Mouse (Mus musculus) liver (tissue): ENCODE results near the gene Sf1.

Experiments
- DNase-seq: peaks from one replicate; pipeline ENCODE4 v3.0.0-alpha.2; 2020; ENCODE audit warnings: mixed read lengths

Sf1 gene

DNA sequence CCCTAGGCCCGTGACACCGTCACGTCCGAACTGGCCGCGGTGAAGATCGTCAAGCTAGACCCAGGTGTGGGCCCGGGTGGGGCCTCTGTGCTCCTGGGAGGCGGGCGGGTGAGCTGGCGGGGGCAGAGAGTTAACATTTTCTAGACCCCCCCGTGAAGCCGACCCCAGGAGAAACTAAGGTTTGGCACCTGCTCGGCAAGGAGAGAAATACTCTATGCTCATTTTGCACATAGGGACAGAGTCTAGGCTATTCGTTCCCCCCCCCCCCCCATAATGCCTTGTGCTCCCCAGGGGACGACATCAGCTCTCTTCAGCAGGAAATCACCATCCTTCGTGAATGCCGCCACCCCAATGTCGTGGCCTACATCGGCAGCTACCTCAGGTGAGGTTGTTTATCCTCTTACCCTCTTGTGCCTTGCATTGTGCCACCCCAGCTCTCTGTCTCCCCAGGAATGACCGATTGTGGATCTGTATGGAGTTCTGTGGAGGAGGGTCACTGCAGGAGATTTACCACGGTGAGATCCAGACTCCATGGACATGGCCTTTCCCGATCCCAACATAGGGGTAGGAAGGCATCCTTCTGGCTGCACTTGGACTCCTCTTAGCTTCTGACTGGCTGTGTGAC is 21.9 kb upstream of the Sf1 start:
- no peak for DNase-seq

DNA sequence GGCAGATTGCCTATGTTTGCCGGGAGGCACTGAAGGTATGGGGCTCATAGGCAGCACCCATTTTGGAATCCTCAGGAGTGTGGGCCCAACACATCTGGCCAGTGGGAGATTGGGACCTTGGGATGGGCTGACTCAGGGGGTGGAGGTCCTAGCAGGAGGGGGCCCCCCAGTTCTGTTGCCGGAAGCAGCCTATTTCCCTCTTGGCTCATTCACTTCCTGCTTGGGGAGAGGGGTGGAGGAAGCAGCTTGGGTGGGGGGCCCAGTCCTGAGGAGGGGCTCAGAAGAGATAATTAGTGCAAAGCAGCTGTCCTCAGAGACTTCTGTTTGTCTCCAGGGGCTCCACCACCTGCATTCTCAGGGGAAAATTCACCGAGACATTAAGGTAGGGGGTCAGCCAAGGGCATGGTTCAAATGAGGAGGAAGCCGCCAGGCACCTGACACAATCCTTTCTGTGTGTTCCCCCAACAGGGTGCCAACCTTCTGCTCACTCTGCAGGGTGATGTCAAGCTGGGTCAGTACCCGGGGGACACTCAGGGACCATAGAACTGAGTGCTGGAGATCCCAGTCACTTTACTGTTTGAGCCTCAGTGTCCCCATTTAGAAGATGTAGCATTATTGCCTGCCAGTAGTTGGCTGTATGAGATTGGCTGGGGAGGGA is 21.1 kb upstream of the Sf1 start:
- DNase-seq = no peak

DNA sequence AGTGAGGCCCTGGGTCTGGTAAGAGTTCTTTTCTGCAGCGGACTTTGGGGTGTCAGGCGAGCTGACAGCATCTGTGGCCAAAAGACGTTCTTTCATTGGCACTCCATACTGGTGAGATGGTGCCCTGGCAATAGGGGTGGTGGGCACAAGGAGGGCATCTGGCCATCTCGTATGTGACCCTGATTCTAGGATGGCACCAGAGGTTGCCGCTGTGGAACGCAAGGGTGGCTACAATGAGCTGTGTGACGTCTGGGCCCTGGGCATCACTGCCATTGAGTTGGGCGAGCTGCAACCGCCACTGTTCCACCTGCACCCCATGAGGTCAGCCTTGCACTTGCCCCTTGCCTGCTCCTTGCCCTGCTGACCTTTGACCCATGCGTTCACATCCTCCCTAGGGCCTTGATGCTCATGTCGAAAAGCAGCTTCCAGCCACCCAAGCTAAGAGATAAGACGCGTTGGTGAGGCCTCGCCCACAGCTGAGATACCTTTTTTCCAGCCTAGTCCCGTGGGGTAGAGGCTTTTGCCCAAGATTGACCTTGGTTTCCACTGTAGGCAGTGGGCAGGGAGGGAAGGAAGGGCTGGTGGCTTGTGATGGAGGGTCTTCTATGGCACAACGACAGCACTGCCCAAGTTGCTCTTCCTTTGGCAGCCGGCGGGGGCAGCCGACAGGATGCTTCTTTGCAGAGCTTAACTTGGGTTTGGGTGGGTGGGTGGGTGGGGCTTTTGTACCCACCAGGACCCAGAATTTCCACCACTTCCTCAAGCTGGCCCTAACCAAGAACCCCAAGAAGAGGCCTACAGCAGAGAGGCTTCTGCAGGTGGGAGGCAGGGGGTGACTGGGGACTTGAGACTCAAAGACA is 20.2 kb upstream of the Sf1 start:
- no peak for DNase-seq

DNA sequence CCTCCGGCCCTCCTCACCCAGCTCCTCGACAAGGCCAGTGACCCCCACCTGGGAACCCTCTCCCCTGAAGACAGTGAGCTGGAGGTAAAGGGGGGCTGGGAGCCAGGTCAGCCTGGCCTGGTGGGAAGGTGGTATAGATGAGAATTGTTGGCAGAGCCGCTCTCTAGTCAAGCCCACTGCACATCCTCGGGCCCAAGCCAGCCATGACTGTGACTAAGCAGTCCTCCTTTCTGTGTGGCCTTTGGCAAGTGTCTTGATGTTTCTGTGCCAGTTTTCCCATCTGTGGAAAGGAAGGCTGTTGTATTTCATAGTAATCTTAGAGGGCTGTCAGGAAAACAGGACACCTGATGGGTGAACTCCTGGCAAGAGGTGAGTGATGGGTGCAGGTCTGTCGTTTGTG is 19.5 kb upstream of the Sf1 start:
- no peak for DNase-seq

DNA sequence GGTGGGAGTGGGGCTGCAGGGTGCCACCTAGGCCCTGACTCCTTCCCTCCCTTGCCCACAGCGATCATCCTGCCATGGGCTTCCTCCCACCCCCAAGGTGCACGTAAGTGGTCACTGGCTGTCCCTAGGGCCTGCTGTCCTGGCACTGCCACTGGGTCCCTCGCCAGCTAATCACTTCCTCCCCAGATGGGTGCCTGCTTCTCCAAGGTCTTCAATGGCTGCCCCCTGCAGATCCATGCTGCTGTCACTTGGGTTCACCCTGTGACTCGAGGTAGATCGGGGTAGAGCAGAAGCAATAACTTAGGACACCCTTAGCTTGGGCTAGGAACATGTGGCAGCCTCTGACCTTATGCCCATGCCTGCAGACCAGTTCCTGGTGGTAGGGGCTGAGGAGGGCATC is 17.5 kb upstream of the Sf1 start:
- no peak for DNase-seq

DNA sequence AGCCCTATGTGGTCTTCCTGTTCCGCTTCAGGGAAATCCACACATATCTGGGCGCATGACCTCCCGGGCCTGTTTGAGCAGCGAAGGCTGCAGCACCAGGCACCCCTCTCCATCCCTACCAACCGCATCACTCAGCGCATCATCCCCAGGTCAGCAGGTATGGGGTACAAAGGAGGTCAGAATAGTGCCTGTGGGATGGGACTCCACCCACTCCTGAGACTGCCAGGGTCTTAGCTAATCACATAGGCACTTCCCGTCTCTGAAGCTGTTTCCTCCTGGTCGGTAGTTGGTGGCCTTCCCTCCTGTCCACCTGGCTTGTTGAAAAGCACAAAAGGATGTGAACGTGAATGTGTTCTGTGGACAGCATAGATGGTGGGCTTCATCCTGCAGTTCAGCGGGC is 16.8 kb upstream of the Sf1 start:
- DNase-seq = no peak

DNA sequence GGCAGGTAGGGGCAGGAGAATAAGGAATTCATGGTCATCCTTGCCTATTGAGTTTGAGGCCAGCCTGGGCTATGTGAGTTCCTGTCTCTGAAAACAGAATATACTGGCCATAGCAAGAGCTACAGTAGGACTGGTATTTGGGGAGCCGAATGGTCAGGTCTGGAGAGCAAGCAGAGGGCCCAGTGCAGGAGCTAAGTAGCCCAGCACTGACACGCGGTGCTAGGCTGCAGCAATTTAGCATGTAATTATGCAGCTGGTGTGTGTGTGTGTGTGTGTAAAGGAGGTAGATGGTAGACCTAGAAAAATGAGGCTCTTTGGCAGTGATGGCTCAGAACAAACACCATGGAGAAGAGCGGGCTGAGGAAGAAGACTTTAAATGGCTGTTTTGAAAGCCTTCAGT is 15.9 kb upstream of the Sf1 start:
- no peak for DNase-seq

DNA sequence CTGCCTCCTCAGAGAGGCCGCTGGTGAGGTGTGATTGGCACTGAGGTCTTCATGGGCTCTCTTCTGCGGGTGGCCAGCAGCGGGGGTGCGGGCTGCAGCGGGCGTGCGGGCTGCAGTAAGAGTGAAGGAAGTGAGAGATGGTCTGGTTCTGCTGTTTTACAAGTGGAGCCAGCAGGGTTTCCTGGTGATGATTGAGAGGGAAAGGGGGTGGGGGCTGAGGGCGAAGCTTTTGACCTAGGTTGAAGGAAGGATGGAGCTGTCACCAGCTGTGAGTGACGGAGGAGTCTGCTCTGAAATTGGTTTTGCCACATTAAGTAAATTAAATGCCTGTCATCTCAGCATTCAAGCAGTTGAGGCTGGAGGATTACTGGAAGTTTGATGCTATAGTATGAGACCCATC is 14.8 kb upstream of the Sf1 start:
- no peak for DNase-seq

DNA sequence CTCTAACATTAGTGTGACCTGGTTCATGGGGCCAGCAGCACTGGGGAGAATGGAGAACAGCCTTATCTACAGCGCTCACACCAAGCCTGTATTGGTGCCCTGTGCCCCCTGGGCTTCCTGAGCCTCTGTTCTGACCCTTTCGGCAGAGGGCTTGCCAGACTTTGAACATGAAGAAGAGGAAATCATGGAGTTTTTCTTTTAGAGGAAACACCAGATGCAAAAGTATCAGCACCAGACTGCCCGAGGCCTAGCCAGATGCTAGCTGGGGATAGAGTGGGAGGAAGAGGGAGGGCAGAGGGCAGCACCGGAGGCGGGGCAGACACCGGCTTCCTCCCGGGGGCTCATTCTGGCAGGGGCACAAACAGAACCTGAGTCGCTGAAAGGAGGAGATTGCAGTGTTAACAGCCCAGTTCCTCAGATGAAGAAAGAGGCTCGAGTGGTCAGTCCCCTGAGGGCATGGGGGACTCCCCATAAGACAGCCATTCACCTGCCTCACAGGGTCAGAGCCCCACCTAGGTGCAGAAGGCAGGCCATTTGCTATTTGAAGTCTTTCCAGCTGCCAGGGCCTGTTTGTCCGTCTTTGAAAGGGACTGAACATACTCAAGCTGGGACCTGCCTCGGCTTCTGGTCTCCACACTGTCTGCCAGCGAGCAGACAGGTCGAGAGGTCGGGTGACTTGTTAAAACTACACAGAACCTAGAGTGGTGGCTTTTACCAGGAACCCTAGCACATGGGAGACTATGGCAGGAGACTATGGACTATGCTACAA is 14.1 kb upstream of the Sf1 start:
- peak; percentile 46 for DNase-seq

DNA sequence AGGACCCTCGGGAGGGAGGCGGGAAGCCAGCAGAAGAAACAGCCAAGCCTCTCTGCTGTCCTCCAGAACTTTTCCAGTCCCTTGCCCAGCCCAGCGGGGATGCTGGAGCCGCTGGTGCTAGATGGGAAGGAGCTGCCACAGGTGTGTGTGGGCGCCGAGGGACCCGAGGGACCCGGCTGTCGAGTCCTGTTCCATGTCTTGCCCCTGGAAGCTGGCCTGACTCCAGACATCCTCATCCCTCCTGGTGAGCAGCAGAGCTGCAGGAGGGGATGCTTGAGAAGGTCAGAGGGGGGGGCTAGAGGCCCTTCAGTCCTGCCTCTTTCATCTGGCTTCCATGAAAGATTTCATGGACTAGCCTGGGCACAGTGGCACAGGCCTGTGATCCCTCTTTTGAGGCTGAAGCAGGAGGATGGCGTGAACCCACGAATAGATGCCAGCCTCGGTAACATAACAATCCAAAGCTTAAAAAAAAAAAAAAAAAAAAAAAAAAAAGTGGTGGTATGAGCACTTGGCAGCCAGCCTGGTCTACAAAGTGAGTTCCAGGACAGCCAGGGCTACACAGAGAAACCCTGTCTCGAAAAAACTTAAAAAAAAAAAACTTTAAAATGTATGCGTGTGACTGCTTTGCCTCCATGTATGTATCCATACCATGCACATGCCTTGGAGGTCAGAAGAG is 11.9 kb upstream of the Sf1 start:
- no peak for DNase-seq

DNA sequence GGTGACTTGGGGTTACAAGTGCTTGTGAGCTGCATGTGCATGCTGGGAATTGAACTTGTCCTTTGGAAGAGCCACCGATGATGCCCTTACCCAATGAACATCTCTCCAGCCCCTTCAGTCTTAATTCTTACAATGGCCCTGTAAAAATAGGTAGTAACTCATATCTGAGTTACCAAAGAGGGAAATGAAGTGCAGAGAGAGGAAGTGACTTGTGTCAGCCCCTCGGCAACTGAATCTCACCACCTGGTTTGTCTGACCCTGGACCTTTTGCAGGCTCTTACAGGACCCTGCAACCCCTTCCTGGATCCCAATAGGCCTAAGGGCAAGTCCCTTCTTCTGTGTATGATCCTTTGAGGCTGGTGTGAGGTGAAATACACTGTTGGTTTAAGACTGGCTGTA is 11.4 kb upstream of the Sf1 start:
- no peak for DNase-seq

DNA sequence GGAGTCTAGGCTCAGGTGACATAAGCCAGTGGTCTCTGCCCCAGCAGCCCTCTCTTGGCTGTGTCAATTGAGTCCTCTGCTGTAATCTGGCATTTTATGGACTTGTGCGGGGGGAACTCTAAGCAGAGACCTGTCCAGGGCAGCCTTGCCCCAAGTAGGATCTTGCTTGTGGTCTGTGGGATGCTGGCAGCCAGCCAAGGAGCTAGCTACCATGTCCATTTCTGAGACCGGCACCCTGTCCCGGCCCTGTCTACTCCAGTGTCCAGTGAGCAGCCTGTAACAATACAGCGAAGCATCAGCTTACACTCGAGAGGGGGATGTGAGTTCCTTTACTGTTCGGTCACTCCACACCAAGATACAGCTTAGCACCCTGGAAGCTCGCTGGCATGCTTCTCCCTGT is 9.5 kb upstream of the Sf1 start:
- no peak for DNase-seq

DNA sequence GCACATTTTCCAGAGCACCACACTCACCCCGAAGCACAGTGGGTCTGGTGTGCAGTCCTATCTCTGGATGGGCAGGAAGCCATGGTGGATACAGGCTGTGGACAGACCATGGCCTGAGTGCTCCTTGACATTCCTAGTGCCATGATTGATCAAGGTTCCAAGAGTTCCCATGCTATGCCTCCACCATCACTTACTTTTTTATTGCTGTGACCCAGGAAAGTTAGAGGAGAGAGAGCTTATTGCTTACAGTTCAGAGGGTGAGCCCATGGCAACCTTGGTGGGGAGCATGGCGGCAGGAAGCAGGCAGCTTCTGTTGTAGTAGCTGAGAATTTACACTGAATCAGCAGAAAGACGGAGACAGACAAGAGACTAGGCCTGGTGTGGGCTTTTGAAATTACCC is 2.2 kb upstream of the Sf1 start:
- DNase-seq = no peak

DNA sequence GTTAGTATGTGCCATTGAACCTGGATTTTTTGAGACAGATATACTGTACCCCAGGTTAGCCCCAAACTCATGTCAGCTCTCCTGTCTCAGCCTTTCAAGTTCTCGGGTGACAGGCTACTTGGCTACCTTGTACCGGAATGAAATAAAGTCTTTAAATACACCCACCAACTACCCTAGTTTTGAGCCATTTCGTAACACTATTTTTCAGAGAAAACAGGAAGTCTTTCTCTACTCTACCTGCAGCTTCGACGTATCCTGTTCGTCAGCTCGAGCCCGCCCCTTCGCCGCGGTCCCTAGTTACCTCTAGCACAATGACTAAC is 439 bp upstream of the Sf1 start:
- DNase-seq = no peak

DNA sequence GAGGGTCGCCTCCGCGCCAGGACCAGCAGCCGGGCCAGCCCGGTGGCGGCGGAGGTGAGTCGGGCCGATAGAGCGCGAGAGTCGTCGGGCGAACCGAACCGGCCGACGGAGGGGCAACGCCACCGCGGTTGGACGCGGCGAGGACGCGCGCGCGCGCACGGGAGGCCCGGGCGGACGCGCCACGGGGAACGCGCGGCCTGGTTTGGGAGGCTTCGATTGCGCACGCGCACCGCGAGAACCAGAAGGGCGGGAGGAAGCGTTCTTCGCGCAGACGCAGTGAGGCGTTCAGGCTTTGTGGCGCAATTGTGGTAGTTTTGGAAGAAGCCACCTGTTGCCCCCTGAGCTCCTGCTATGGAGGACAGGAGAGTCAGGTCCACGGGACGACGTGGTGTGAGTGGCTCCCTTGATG is 831 bp downstream of the Sf1 start:
- DNase-seq = peak; percentile 94

DNA sequence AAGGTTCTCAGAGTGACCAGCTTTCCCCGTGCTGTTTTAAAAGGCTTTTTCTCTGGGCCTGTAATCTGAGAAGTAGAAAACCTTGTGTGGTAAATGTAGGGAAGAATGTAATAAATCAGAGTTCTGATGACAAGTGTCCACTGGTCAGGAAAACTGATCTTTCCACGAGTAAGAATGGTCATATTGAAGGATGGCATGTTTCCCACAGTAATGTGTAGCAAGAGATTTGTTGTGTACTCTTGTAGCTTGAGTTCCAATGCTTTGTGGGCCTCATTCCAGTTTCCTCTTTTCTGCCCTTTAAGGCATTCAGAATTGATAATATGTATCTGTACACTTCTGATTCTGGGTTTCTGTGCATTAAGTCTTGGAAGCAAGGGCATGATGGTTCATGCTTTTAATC is 1.4 kb downstream of the Sf1 start:
- DNase-seq = no peak

DNA sequence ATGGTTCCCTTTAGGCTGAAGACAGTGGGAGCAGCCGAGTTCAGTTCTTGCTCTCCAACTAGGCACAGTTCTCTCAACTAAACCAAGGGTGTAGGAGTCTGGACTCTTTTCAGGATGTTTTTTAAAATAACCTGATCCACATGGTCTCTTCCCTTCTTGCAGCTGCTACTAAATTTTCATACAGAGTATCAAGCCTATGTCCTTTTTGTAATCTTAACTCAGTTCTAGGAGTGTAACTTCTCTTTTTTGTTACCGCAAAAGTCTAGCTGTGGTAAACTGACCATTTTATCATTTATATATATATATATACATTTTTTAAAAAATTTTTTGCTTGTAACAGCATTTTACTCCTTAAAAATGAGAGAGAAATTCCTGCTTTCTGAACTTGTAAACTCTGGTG is 6.7 kb downstream of the Sf1 start:
- DNase-seq = no peak

DNA sequence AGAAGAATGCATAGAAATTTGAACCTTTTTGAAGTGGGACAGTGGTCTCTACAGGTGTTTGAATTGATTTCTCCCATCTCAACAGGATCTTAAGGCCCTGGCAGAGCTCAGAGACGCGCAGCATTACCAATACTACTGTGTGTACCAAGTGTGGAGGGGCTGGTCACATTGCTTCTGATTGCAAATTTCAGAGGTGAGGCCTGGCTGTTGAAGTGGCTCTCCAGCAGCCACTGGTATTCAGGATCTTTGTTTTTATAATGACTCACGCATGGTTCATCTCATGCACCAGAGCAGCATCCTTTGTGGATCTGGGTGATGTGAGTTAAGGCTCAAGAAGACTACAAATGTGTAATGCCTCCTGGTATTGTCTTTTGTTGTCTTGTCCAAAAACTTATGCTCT is 8.9 kb downstream of the Sf1 start:
- DNase-seq = no peak

DNA sequence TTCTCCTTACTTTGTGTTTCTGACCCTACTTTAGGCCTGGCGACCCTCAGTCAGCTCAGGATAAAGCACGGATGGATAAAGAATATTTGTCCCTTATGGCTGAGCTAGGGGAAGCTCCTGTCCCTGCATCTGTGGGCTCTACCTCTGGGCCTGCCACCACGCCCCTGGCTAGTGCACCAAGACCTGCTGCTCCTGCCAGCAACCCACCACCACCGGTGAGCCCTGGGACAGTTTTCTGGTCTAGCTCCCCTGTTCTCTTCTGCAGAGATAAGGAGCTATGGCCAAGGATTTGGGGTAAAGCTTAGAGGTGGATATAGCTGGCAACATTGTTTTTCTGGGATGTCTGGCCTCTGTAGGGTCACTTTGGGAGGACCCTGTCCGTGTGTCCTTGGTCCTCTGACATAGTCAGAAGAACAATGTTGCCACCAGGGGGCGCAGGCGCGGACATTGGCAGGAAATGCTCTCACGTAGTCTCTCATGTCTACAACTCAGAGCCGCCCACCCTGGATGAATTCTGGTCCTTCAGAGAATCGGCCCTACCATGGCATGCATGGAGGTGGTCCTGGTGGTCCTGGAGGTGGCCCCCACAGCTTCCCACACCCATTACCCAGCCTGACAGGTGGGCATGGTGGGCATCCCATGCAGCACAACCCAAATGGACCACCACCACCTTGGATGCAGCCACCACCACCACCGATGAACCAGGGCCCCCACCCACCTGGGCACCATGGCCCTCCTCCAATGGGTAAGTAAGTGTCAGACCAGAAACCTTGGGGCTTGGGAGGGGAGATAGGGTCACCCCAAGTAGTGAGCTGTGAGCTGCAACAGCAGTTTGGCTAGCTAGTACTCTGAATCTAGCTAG is 10.3 kb downstream of the Sf1 start:
- DNase-seq = peak; percentile 82

DNA sequence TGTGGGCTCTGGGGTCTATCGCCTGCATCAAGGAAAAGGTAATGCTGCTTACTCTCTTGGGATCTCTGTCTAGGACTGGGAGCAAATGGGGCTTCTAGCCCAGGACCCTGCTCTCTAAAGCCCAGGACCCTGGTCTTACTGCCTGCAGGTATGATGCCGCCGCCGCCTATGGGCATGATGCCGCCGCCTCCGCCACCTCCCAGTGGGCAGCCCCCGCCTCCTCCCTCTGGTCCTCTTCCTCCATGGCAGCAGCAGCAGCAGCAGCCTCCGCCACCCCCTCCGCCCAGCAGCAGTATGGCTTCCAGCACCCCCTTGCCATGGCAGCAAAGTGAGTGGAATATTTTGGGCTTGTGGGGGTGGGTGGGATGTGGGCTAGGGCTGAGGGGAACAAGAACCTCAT is 11.1 kb downstream of the Sf1 start:
- no peak for DNase-seq

DNA sequence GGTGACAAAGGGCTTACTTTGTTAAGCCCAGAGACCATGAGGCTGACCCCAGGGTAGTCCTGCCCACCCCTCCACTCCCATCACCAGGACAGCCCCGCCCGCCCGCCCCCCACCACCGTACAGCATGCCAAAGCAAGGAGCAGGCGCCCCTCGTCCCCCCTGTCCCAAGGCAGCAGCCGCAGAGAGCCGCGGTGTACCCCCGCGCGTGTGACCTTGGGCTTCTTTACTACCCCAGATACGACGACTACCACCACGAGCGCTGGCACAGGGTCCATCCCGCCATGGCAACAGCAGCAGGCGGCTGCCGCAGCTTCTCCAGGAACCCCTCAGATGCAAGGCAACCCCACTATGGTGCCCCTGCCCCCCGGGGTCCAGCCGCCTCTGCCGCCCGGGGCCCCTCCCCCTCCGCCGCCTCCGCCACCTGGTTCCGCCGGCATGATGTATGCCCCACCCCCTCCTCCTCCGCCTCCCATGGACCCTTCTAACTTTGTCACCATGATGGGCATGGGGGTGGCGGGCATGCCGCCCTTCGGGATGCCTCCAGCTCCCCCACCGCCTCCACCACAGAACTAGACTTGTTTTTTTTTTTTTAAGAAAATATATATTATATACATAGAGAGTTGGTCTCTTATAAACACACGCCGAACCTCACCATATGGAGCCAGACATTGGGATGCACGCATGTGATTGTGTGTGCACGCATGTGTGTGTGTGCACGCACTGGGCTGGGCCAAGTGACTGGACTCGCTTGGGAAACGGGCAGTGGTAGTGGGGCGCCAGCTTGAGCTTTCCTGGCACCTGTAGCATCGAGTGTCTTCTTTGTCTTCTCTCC is 12.1 kb downstream of the Sf1 start:
- no peak for DNase-seq
